Mouse (Mus musculus) liver, embryonic 14.5 days (tissue): Measurements from ENCODE around the gene Pkp2. TPM values are rescaled to one million over a fixed set of nuclear protein-coding genes. Genes with fewer than 3 reads are reported as not detected.
A peak's percentile ranks its signal among the peaks of the same experiment; 100 is the strongest.

Source experiments
- ATAC-seq: fragments of 200-750 bp; cut with Nextera tagmentation; 2 replicates; pipeline ENCODE4 v1.8.0; 2017; ENCODE audit warnings: moderate number of reproducible peaks, mild to moderate bottlenecking, moderate library complexity; ENCODE audit not compliant: insufficient read depth
- DNase-seq, 3 experiments: peaks; one replicate each; pipeline ENCODE4 v3.0.0-alpha.2; 2012 to 2013; ENCODE audit warnings: low read depth in 3 of 3, low spot score in 3 of 3
- H3K27ac ChIP-seq: fragments of 300-500 bp; sonication (generic); 2 replicates; pipeline ENCODE4 v1.5.1; 2014; ENCODE audit warnings: moderate library complexity, mild to moderate bottlenecking, control low read depth, inconsistent platforms
- H3K27me3 ChIP-seq: fragments of 300-500 bp; sonication (generic); 2 replicates; pipeline ENCODE4 v1.6.1; 2014; ENCODE audit warnings: mild to moderate bottlenecking, low read length, moderate library complexity; ENCODE audit not compliant: control insufficient read depth, insufficient read depth
- H3K36me3 ChIP-seq: fragments of 300-500 bp; sonication (generic); replicated peaks from 2 replicates; pipeline ENCODE4 v1.6.1; 2014; ENCODE audit warnings: low read depth; ENCODE audit not compliant: control insufficient read depth, insufficient read depth
- H3K4me1 ChIP-seq, 2 experiments: fragments of 200-500 bp in 1 of 2; fragments of 300-500 bp in 1 of 2; sonication (generic) in 1 of 2; replicated peaks; 2 replicates each; pipeline ENCODE4 v1.6.1; 2012 to 2014; ENCODE audit warnings: antibody characterized with exemption in 1 of 2, inconsistent platforms in 1 of 2, low read length in 1 of 2; ENCODE audit not compliant: control insufficient read depth in 2 of 2, insufficient read depth in 2 of 2
- H3K4me2 ChIP-seq: fragments of 300-500 bp; sonication (generic); 2 replicates; pipeline ENCODE4 v1.6.1; 2014; ENCODE audit warnings: low read depth, mild to moderate bottlenecking, control low read depth, moderate library complexity
- H3K4me3 ChIP-seq, 2 experiments: fragments of 200-500 bp in 1 of 2; fragments of 300-500 bp in 1 of 2; sonication (generic) in 1 of 2; 2 replicates each; pipeline ENCODE4 v1.5.1; 2012 to 2014; ENCODE audit warnings: low read depth in 2 of 2, low read length in 2 of 2, mild to moderate bottlenecking in 2 of 2, control low read depth in 1 of 2, inconsistent platforms in 1 of 2, moderate library complexity in 1 of 2; ENCODE audit not compliant: insufficient read depth in 1 of 2
- H3K9ac ChIP-seq: fragments of 300-500 bp; sonication (generic); replicated peaks from 2 replicates; pipeline ENCODE4 v1.6.1; 2014; ENCODE audit warnings: mild to moderate bottlenecking, control low read depth, moderate library complexity
- H3K9me3 ChIP-seq: fragments of 300-500 bp; sonication (generic); 2 replicates; pipeline ENCODE4 v1.6.1; 2016; ENCODE audit warnings: low read length, mixed read lengths; ENCODE audit not compliant: control insufficient read depth
- CTCF ChIP-seq: IDR thresholded peaks from 2 replicates; pipeline ENCODE4 v1.5.1; 2016; ENCODE audit warnings: antibody characterized with exemption, low read depth, control low read depth
- EP300 ChIP-seq: IDR thresholded peaks from 2 replicates; pipeline ENCODE4 v1.6.1; 2016; ENCODE audit warnings: antibody characterized with exemption, low read depth
- WGBS: fragments of 180-500 bp; shearing (Covaris S2); extraction: QIAGEN DNeasy Blood & Tissue Kit; methylation state at CpG from one replicate; pipeline ENCODE4 v1.1.7; 2014; ENCODE audit not compliant: insufficient replicate concordance; 5-methylcytosine and 5-hydroxymethylcytosine counted together
- polyA plus RNA-seq, 2 experiments: library from polyadenylated mRNA; depleted of rRNA in 1 of 2; stranded (reverse) in 1 of 2; unstranded in 1 of 2; fragments of >200 nt; fragmentation: Nextera tagmentation in 1 of 2; extraction: Ambion mirVana in 1 of 2; gene quantifications; 2 replicates each; pipeline versions ENCODE4 v1.2.1 to v1.2.3; 2012 to 2014

Pkp2 gene
- polyA plus RNA-seq, 2 experiments = 4.2 to 6.0 TPM

DNA sequence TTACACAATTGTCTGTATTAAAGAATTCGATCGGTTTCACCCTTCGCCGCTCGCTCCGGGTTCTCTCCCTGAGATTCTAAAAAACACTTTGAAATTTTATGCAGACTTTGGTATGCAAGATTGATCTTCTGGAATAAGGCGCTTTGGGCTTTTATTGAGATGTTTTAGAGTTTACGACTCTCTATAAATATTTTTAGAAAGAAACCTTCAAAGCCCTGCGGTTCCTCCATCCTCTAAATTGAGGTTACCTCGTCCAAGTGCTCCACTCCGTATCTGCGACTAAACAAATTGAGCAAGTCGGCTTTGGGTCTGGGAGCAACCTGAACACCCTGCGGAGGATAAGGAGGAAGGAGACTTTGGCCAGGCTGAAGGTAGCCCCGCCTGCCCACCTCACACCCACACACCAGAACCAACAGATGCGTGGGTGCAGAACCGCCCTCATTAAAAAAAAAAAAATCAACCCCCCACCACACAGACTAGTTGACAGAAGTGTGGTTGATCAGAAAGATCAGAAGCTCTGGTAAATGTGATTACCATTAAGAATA lies 715 bp downstream of the Pkp2 start:
- Histone ChIP-seq H3K9me3 (no peaks in the 10 kb centered on the region), H3K4me1 (peaks cover 0 to 4% of the 10 kb centered on the region in 2 experiments; a peak in 1 of 4 replicates), H3K4me2 (peak overlapping the region; percentile 63), H3K36me3 (no peaks in the 10 kb centered on the region), H3K9ac (0 out of 2 replicates have a peak overlapping the region, but pooled peaks have one; percentile 7), H3K27ac (no peak overlapping the region), H3K27me3 (peaks cover 29% of the 10 kb centered on the region), H3K4me3 (peak overlapping the region; percentile 52 to 80)
- ATAC-seq = no peak
- WGBS = 2% methylated on average over 17 of the region's 17 CpGs
- TF ChIP-seq EP300 (no peak), CTCF (no peak)
- no peak for DNase-seq

DNA sequence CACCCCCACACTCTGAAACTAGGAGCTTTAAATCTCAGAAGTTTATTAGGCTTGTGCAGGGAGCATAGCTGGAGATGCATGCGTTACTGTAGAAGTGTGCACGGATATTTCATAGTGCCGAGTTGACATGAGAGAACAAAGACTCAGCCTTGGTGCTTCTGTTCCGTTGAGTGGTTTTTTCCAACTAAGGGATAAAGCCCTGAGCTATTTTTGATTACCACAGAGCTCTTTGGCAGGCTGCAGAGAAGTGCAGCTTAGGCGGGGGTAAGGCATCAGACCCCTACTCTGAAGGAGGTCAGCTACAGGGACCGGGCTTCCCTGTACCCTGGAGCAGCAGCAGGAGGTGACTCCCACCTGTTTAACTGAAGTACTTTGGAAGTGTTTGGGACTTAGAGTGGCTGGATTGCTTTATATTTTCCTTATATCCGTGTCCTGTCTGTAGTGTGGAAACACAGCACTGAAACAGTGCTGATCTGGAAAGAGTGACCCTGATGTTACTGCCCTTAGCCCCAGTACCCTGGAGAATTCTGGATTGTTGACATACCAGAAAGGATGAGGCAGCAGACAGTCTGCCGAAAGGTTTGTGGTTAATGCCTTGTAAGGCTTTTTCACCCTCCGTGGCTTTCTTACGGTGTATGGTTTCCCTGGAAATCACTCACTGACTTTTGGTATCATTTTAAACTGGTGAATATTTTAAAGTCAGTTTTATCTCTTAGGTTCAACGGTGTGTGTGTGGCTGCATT lies 2.7 kb downstream of the Pkp2 start:
- H3K9ac ChIP-seq = no peak overlapping the region
- DNase-seq (no peak), ATAC-seq (no peak)
- H3K9me3 ChIP-seq = no peaks in the 10 kb centered on the region
- no peaks in the 10 kb centered on the region for H3K36me3 ChIP-seq
- WGBS = 27% methylated on average over 11 of the region's 11 CpGs
- no peak for TF ChIP-seq EP300
- TF ChIP-seq CTCF = no peak
- no peak overlapping the region for H3K4me3 ChIP-seq
- H3K27ac ChIP-seq = no peak overlapping the region
- no peak overlapping the region for H3K4me2 ChIP-seq
- H3K27me3 ChIP-seq = peaks cover 29% of the 10 kb centered on the region
- H3K4me1 ChIP-seq = peaks cover 0 to 6% of the 10 kb centered on the region in 2 experiments; a peak in 1 of 4 replicates

DNA sequence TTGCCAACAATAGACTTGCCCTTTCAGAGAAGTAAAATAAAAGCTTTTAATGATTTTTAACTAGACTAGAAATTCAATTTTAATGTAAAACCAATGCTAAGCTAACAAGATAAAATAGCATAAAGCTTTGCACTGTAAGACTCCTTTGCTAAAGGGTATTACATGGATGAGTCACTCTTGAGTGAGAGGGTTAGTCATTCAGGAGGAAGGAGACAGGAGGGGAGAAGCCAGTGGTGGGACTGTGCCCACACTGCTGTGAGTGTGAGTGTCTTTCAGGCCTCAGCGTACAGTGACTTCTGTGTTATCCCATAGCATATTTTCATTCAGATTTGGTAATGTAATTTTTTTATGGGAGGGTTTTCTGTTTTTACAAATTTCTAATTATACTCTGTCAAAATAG lies 3.8 kb downstream of the Pkp2 start:
- Histone ChIP-seq H3K27me3 (peaks cover 29% of the 10 kb centered on the region), H3K4me2 (no peak overlapping the region), H3K27ac (no peak overlapping the region), H3K9ac (no peak overlapping the region), H3K9me3 (no peaks in the 10 kb centered on the region), H3K36me3 (no peaks in the 10 kb centered on the region), H3K4me3 (no peak overlapping the region), H3K4me1 (peaks cover 0 to 6% of the 10 kb centered on the region in 2 experiments; a peak in 1 of 4 replicates)
- ATAC-seq (no peak), DNase-seq (no peak)
- no peak for TF ChIP-seq CTCF
- TF ChIP-seq EP300 = no peak
- 73% methylated on average over 1 of the region's 1 CpGs for WGBS

DNA sequence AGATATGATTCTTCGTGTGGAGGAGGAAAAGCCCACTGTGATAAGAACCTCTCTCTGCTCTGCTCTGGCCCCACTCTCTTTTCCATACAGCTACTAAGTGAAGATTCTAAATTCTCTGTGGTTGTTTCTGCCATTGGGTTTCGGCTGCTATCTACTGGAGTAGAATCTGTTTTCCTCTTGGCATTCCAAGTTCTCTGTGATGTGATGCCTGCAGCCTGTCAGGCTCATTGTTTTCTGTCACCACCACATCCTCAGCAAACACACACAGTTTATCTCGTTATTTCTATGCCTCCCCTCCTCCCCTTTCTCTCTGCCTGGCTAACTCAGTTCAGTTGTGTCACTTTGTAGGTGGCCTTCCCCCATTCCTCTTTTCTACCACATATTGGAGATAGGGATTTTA lies 6.7 kb downstream of the Pkp2 start:
- Histone ChIP-seq H3K27me3 (peaks cover 11% of the 10 kb centered on the region), H3K27ac (no peak overlapping the region), H3K9me3 (no peaks in the 10 kb centered on the region), H3K9ac (no peak overlapping the region), H3K4me3 (no peak overlapping the region), H3K4me1 (peaks cover 0 to 7% of the 10 kb centered on the region in 2 experiments; a peak in 2 of 4 replicates), H3K36me3 (no peaks in the 10 kb centered on the region), H3K4me2 (no peak overlapping the region)
- no peak for ATAC-seq
- DNase-seq = no peak
- no peak for TF ChIP-seq EP300
- TF ChIP-seq CTCF = no peak
- 24% methylated on average over 3 of the region's 3 CpGs for WGBS

DNA sequence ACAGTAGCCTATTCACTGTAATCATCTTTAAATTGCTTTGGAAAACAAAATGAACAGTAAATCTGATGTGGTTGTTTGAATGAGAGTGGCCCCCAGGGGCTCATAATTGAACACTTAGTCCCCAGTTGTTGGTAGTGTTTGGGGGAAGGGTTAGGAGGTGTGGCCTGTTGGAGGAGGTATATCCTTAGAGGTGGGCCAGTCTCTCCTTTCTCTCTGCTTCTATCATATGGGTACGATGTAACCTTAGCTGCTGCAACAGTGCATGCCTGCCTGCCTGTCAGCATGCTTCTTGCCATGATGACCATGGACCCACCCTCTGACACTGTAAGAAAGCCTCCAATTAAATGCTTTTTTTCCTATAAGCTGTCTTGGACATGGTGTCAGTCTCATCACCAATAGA lies 9.5 kb downstream of the Pkp2 start:
- ATAC-seq (no peak), DNase-seq (no peak)
- no peaks in the 10 kb centered on the region for H3K36me3 ChIP-seq
- H3K9ac ChIP-seq = no peak overlapping the region
- H3K4me1 ChIP-seq = peaks cover 0 to 7% of the 10 kb centered on the region in 2 experiments; a peak in 2 of 4 replicates
- 33% methylated on average over 1 of the region's 1 CpGs for WGBS
- TF ChIP-seq EP300 (no peak), CTCF (no peak)
- no peak overlapping the region for H3K4me2 ChIP-seq
- H3K9me3 ChIP-seq = no peaks in the 10 kb centered on the region
- H3K27me3 ChIP-seq = no peaks in the 10 kb centered on the region
- H3K4me3 ChIP-seq = no peak overlapping the region
- no peak overlapping the region for H3K27ac ChIP-seq
